In genomic region chr13:103978286-103978866, GRCm38 (mm10) we compare ENCODE assay signal across 9 mouse cellular contexts. TPM values are rescaled to one million over a fixed set of nuclear protein-coding genes. Genes with fewer than 3 reads are reported as not detected.
DNase-seq lines count a peak whose midpoint lies in the region; ATAC-seq lines count a peak whose summit lies in the region.
"Had no signal": no experiment of that assay in that cellular context is flagged by ENCODE, and none has a peak within 500 bp of the region (broad histone marks: within the 10 kb centered on the region; RNA-seq: fewer than 3 reads in every experiment).

No protein-coding gene starts in this region.

- 13% methylated on average over 5 of the region's 5 CpGs for WGBS in heart, embryonic 14.5 days
- 35% methylated on average over 5 of the region's 5 CpGs for WGBS in limb, embryonic 15.5 days
- 68% methylated on average over 5 of the region's 5 CpGs for WGBS in forebrain, embryonic 16.5 days

- no peak overlapping the region for H3K4me2 ChIP-seq in heart, embryonic 14.5 days (ENCODE audit: low read length)
- no peak overlapping the region for H3K4me2 ChIP-seq in limb, embryonic 15.5 days
- no peak overlapping the region for H3K4me2 ChIP-seq in forebrain, embryonic 16.5 days (ENCODE audit: low read length)
- H3K4me2 ChIP-seq: neural tube, embryonic 12.5 days had no signal

- H3K4me3 ChIP-seq in heart, embryonic 14.5 days (ENCODE audit: control insufficient read depth in 1 of 2, insufficient read depth in 1 of 2, low read depth in 1 of 2, low read length in 2 of 2): no peak overlapping the region
- no peak overlapping the region for H3K4me3 ChIP-seq in limb, embryonic 15.5 days
- no peak overlapping the region for H3K4me3 ChIP-seq in forebrain, embryonic 16.5 days (replicated peaks; ENCODE audit: low read length)
- H3K4me3 ChIP-seq: neural tube, embryonic 12.5 days had no signal

- H3K9me3 ChIP-seq in heart, embryonic 14.5 days (ENCODE audit: control insufficient read depth, low read length): peaks cover 8% of the 10 kb centered on the region
- H3K9me3 ChIP-seq in limb, embryonic 15.5 days: no peaks in the 10 kb centered on the region
- H3K9me3 ChIP-seq in forebrain, embryonic 16.5 days (ENCODE audit: control insufficient read depth, low read length): 0 out of 2 replicates have a peak, but pooled peaks cover 2% of the 10 kb centered on the region

- peak; percentile 56; the same call in 1 of the 2 replicates for ATAC-seq in heart, embryonic 14.5 days (ENCODE audit: insufficient number of reproducible peaks, insufficient read depth, low FRiP score, low read depth)
- ATAC-seq in limb, embryonic 15.5 days (ENCODE audit: insufficient number of reproducible peaks, low FRiP score, low TSS enrichment, low read depth): 0 out of 2 replicates have a peak, but pooled peaks have one; percentile 7
- ATAC-seq in forebrain, embryonic 16.5 days: no peak

- no peaks in the 10 kb centered on the region for H3K36me3 ChIP-seq in heart, embryonic 14.5 days (ENCODE audit: control insufficient read depth, insufficient read depth, low read length)
- no peaks in the 10 kb centered on the region for H3K36me3 ChIP-seq in limb, embryonic 15.5 days
- H3K36me3 ChIP-seq in forebrain, embryonic 16.5 days (ENCODE audit: control insufficient read depth, insufficient read depth): no peaks in the 10 kb centered on the region
- H3K36me3 ChIP-seq: neural tube, embryonic 12.5 days had no signal

- H3K4me1 ChIP-seq in heart, embryonic 14.5 days (ENCODE audit: control insufficient read depth in 2 of 2, insufficient read depth in 2 of 2, low read length in 2 of 2): peaks cover 16 to 17% of the 10 kb centered on the region in 2 experiments
- H3K4me1 ChIP-seq in limb, embryonic 15.5 days: no peaks in the 10 kb centered on the region
- no peaks in the 10 kb centered on the region for H3K4me1 ChIP-seq in forebrain, embryonic 16.5 days (replicated peaks; ENCODE audit: control insufficient read depth, insufficient read depth, low read length)
- H3K4me1 ChIP-seq: neural tube, embryonic 12.5 days had no signal

- peak overlapping the region; percentile 82 to 84 for H3K27ac ChIP-seq in heart, embryonic 14.5 days (replicated peaks in 1 of 2; ENCODE audit: control insufficient read depth in 1 of 2, insufficient read depth in 1 of 2, low read depth in 2 of 2, low read length in 2 of 2)
- H3K27ac ChIP-seq in limb, embryonic 15.5 days: peak overlapping the region; percentile 82
- no peak overlapping the region for H3K27ac ChIP-seq in forebrain, embryonic 16.5 days (ENCODE audit: low read length)
- H3K27ac ChIP-seq: neural tube, embryonic 12.5 days had no signal

- DNase-seq in 416B (ENCODE audit: low read depth): peak; percentile 71
- peak; percentile 59 to 62 for DNase-seq in adrenal gland, postnatal 36 days
- no peak for DNase-seq in layer of hippocampus, adult 8-10 months (ENCODE audit: low spot score in 2 of 2)
- DNase-seq in frontal cortex, adult 2 months (ENCODE audit: extremely low spot score in 1 of 2, low spot score in 1 of 2): no peak
- DNase-seq in testis, postnatal 10 days (ENCODE audit: low spot score): no peak

- H3K27me3 ChIP-seq in heart, embryonic 14.5 days (ENCODE audit: control insufficient read depth, insufficient read depth, low read length): no peaks in the 10 kb centered on the region
- no peaks in the 10 kb centered on the region for H3K27me3 ChIP-seq in limb, embryonic 15.5 days
- no peaks in the 10 kb centered on the region for H3K27me3 ChIP-seq in forebrain, embryonic 16.5 days (replicated peaks; ENCODE audit: control insufficient read depth, insufficient read depth, low read length)
- H3K27me3 ChIP-seq: neural tube, embryonic 12.5 days had no signal

- peak overlapping the region; percentile 42; the same call in 1 of the 2 replicates for H3K9ac ChIP-seq in heart, embryonic 14.5 days (ENCODE audit: low read length)
- no peak overlapping the region for H3K9ac ChIP-seq in limb, embryonic 15.5 days
- H3K9ac ChIP-seq in forebrain, embryonic 16.5 days (replicated peaks; ENCODE audit: low read depth, low read length): no peak overlapping the region
- H3K9ac ChIP-seq: neural tube, embryonic 12.5 days had no signal

RNA-seq across cellular contexts. Expression of gene Erbin, which starts 58.1 kb away (rescaled TPM):
- total RNA-seq in adrenal gland, postnatal 36 days (2021): 100 to 1,000 TPM in 1 of 2 experiments, 10 to 100 TPM in 1; 98.0 to 105 TPM
- 22.7 and 24.8 TPM in 2 replicates for polyA plus RNA-seq in heart, embryonic 14.5 days (2014; fragmentation: Nextera tagmentation; extraction: Ambion mirVana)
- polyA plus RNA-seq in limb, embryonic 15.5 days (2015; fragmentation: Nextera tagmentation; extraction: Ambion mirVana): 15.4 and 20.3 TPM in 2 replicates
- total RNA-seq in layer of hippocampus, adult 8-10 months (2022): 10 to 100 TPM; 50.6 to 79.0 (median 65.7) TPM
- 8.8 and 10.2 TPM in 2 replicates for polyA plus RNA-seq in forebrain, embryonic 16.5 days (2015; fragmentation: Nextera tagmentation; extraction: Ambion mirVana)
- 26.8 and 29.4 TPM in 2 replicates for polyA plus RNA-seq in frontal cortex, adult 2 months (2012; rRNA removed)

Comparison
In these comparisons a context has a peak if more than half of its experiments do, and no peak if none do; other contexts are left out.
1. DNase-seq: peak in 416B (single experiment) and adrenal gland, postnatal 36 days (2 of 2); none in layer of hippocampus, adult 8-10 months (0 of 2), frontal cortex, adult 2 months (0 of 2) and testis, postnatal 10 days (single experiment).